Mouse (Mus musculus): ENCODE data around the gene Hck. TPM values are rescaled to one million over a fixed set of nuclear protein-coding genes. Genes with fewer than 3 reads are reported as not detected.
A peak's percentile ranks its signal among the peaks of the same experiment; 100 is the strongest.

The Hck gene
- polyA plus RNA-seq, 1 experiment, result 2.4 TPM

DNA sequence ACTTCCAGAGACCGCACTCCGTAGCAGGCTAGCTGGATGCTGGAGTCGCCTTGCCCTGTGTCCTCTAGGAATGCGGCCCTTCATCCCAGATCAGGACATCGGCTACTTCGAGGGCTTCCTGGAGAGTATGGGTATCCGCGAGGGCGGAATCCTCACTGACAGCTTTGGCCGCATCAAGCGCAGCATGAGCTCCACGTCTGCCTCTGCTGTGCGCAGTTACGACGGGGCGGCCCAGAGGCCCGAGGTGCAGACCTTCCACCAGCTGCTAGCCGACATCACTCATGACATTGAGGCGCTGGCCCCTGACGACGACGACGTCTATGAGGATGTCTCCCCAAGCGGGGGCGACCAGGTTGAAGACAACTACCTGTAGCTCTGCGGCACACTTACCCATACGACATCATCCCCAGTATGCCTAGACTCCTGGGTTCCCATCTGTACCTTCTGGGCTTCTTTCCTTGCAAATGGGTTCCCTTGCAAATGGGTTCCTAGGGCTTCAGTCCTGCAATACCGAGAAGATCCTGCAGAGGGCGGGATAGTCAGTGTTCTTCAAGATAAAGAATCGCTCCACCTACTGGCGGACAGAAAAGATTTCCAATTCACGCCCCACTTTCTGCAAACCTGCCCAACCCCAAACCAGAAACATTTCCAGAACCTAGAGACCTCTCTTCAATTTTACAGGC lies 27.3 kb upstream of the Hck start:
- no peaks in the 10 kb centered on the region for H3K9me3 ChIP-seq (replicated peaks; ENCODE audit: control insufficient read depth, insufficient read depth, low read length, poor library complexity, severe bottlenecking)
- no peak overlapping the region for H3K27ac ChIP-seq (ENCODE audit: insufficient read depth, low read length)
- H3K9ac ChIP-seq (ENCODE audit: low read depth, poor library complexity, severe bottlenecking), result no peak overlapping the region
- H3K4me1 ChIP-seq (ENCODE audit: control insufficient read depth, insufficient read depth, low read length), result no peaks in the 10 kb centered on the region
- TF ChIP-seq CTCF (IDR thresholded peaks at IDR 0.05; ENCODE audit: low read depth, low read length), result peak; percentile 56
- no peak for TF ChIP-seq POLR2A (IDR thresholded peaks at IDR 0.05; ENCODE audit: insufficient read depth, low read length)
- no peaks in the 10 kb centered on the region for H3K36me3 ChIP-seq (ENCODE audit: control insufficient read depth, insufficient read depth, low read length, poor library complexity, severe bottlenecking)
- no peaks in the 10 kb centered on the region for H3K27me3 ChIP-seq (ENCODE audit: control insufficient read depth, insufficient read depth, low read length, poor library complexity, severe bottlenecking)
- H3K4me3 ChIP-seq (ENCODE audit: low read depth, low read length), result peak overlapping the region; percentile 40

DNA sequence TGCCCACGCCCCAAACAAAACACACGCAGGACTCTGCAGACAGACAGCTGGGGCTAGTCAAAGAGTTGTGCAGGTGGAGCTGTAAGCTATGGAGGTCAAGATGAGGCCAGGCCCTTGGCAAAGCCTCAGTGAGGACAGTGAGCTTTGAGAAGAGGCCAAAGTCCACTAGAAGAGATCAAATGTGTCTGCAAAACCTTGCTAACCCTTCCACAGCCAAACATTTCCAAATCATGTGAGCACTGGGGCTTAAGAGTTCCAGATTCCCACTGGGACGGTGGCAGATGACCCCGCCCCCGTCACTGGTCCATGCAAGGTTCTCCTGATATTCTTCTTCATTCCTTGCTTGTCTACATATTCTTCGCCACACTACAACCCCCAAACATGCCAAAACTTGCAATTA lies 26.4 kb upstream of the Hck start:
- H3K4me3 ChIP-seq (ENCODE audit: low read depth, low read length), result no peak overlapping the region
- H3K9ac ChIP-seq (ENCODE audit: low read depth, poor library complexity, severe bottlenecking), result no peak overlapping the region
- no peak overlapping the region for H3K27ac ChIP-seq (ENCODE audit: insufficient read depth, low read length)
- no peaks in the 10 kb centered on the region for H3K9me3 ChIP-seq (replicated peaks; ENCODE audit: control insufficient read depth, insufficient read depth, low read length, poor library complexity, severe bottlenecking)
- H3K27me3 ChIP-seq (ENCODE audit: control insufficient read depth, insufficient read depth, low read length, poor library complexity, severe bottlenecking), result no peaks in the 10 kb centered on the region
- no peaks in the 10 kb centered on the region for H3K4me1 ChIP-seq (ENCODE audit: control insufficient read depth, insufficient read depth, low read length)
- TF ChIP-seq POLR2A (IDR thresholded peaks at IDR 0.05; ENCODE audit: insufficient read depth, low read length) (no peak), EP300 (IDR thresholded peaks at IDR 0.05; ENCODE audit: insufficient read depth, low read depth, low read length) (no peak)
- no peaks in the 10 kb centered on the region for H3K36me3 ChIP-seq (ENCODE audit: control insufficient read depth, insufficient read depth, low read length, poor library complexity, severe bottlenecking)

DNA sequence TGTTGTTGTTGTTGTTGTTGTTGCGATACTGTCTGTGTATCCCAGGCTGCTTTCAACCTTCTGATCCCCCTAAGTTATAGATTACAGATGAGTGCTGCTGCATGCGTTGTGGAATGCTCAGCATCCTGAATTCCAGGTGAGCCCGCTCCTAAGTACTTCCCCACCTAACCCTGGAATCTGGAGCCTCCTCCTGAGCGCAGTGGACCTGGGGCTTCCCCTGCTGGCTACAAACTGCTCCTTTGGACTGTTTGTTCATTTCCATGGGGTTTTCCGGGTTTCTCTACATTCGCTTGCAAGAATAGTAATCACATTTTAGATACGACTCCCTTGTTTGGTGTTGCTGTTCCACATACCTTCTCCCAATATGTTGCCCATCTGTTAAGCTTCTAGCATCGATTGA lies 25.0 kb upstream of the Hck start:
- no peak overlapping the region for H3K9ac ChIP-seq (ENCODE audit: low read depth, poor library complexity, severe bottlenecking)
- TF ChIP-seq CTCF (IDR thresholded peaks at IDR 0.05; ENCODE audit: low read depth, low read length), result no peak
- no peak for TF ChIP-seq EP300 (IDR thresholded peaks at IDR 0.05; ENCODE audit: insufficient read depth, low read depth, low read length)
- no peak for TF ChIP-seq POLR2A (IDR thresholded peaks at IDR 0.05; ENCODE audit: insufficient read depth, low read length)
- H3K4me1 ChIP-seq (ENCODE audit: control insufficient read depth, insufficient read depth, low read length), result no peaks in the 10 kb centered on the region
- H3K27ac ChIP-seq (ENCODE audit: insufficient read depth, low read length), result no peak overlapping the region
- H3K36me3 ChIP-seq (ENCODE audit: control insufficient read depth, insufficient read depth, low read length, poor library complexity, severe bottlenecking), result no peaks in the 10 kb centered on the region
- H3K27me3 ChIP-seq (ENCODE audit: control insufficient read depth, insufficient read depth, low read length, poor library complexity, severe bottlenecking), result no peaks in the 10 kb centered on the region
- no peaks in the 10 kb centered on the region for H3K9me3 ChIP-seq (replicated peaks; ENCODE audit: control insufficient read depth, insufficient read depth, low read length, poor library complexity, severe bottlenecking)
- H3K4me3 ChIP-seq (ENCODE audit: low read depth, low read length), result no peak overlapping the region

DNA sequence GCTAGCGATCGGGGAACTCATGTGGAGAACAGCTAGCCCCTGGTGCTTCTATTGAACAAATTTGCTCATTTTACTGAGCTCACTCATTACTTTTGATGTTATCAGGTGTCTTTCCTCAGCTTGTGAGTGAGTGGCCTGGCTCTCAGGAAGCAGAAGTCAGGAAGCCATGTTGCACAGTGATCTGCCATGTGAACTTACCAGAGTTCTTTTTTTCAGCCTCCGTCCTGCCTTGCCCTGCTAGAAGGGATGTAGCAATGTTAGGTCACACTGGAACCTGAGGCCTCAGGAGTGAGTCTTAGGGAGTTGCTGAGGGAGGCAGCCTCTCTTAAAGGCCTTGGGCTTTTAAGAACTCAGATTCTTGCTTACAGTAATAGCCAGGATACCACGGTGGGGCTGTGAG lies 24.4 kb upstream of the Hck start:
- no peaks in the 10 kb centered on the region for H3K4me1 ChIP-seq (ENCODE audit: control insufficient read depth, insufficient read depth, low read length)
- no peak overlapping the region for H3K9ac ChIP-seq (ENCODE audit: low read depth, poor library complexity, severe bottlenecking)
- TF ChIP-seq CTCF (IDR thresholded peaks at IDR 0.05; ENCODE audit: low read depth, low read length), result no peak
- no peak for TF ChIP-seq POLR2A (IDR thresholded peaks at IDR 0.05; ENCODE audit: insufficient read depth, low read length)
- TF ChIP-seq EP300 (IDR thresholded peaks at IDR 0.05; ENCODE audit: insufficient read depth, low read depth, low read length), result no peak
- no peaks in the 10 kb centered on the region for H3K36me3 ChIP-seq (ENCODE audit: control insufficient read depth, insufficient read depth, low read length, poor library complexity, severe bottlenecking)
- no peaks in the 10 kb centered on the region for H3K27me3 ChIP-seq (ENCODE audit: control insufficient read depth, insufficient read depth, low read length, poor library complexity, severe bottlenecking)
- no peak overlapping the region for H3K4me3 ChIP-seq (ENCODE audit: low read depth, low read length)
- H3K27ac ChIP-seq (ENCODE audit: insufficient read depth, low read length), result no peak overlapping the region
- H3K9me3 ChIP-seq (replicated peaks; ENCODE audit: control insufficient read depth, insufficient read depth, low read length, poor library complexity, severe bottlenecking), result no peaks in the 10 kb centered on the region

DNA sequence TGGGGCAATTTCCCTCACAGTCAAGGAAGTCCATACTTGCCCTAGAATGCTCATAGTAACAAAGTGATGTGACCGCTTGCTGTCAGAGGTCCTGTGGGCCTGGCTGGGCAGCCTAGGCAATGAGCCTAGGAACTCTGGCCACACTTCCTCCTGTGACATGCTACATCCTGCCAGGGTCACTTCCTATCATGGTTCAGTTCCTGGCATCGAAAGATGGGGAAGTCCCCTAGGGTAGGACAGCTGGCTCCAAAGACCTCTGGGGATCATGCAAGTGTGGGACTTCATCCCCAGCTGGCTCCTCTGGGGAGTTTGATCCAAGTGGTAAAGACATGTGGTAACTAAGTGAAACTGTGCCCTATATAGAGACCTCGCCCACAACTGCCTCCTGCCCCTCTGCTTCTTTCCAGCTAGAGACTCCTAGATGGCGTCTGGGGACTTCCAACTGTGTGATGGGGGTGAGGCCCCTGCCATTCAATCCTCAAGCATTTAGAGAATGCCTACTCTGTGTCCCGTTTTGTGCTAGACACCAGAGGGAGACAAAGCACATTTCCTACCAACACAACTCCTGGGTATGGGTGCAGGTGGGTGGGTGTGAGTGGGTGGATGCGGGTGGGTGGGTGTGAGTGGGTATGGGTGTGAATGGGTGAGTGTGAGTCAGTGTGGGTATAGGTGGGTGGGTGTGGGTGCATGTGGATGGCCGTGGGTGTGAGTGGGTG lies 23.8 kb upstream of the Hck start:
- TF ChIP-seq CTCF (IDR thresholded peaks at IDR 0.05; ENCODE audit: low read depth, low read length) (no peak), POLR2A (IDR thresholded peaks at IDR 0.05; ENCODE audit: insufficient read depth, low read length) (no peak), EP300 (IDR thresholded peaks at IDR 0.05; ENCODE audit: insufficient read depth, low read depth, low read length) (no peak)
- H3K9ac ChIP-seq (ENCODE audit: low read depth, poor library complexity, severe bottlenecking), result no peak overlapping the region
- H3K9me3 ChIP-seq (replicated peaks; ENCODE audit: control insufficient read depth, insufficient read depth, low read length, poor library complexity, severe bottlenecking), result no peaks in the 10 kb centered on the region
- H3K27ac ChIP-seq (ENCODE audit: insufficient read depth, low read length), result no peak overlapping the region
- H3K4me1 ChIP-seq (ENCODE audit: control insufficient read depth, insufficient read depth, low read length), result no peaks in the 10 kb centered on the region
- H3K27me3 ChIP-seq (ENCODE audit: control insufficient read depth, insufficient read depth, low read length, poor library complexity, severe bottlenecking), result no peaks in the 10 kb centered on the region
- no peak overlapping the region for H3K4me3 ChIP-seq (ENCODE audit: low read depth, low read length)
- no peaks in the 10 kb centered on the region for H3K36me3 ChIP-seq (ENCODE audit: control insufficient read depth, insufficient read depth, low read length, poor library complexity, severe bottlenecking)

DNA sequence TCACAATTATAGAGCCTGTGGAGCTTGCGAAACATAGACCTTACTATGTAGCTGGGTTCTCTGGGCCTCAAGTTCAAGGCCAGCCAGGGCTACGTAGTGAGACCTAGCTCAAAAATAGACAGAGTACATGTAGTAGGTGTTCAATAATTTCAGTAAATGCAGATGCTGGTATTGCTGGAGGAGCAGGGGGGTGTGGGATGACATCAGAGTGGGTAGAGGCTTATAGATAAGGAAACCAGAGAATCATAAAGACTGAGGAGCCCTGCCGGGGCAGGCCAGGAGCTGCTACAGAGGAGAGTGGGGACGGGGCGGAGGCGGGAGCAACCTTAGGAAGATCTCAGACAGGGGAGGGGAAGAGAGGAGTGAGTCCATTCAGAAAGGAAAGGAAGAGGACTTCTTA lies 22.7 kb upstream of the Hck start:
- Histone ChIP-seq H3K36me3 (ENCODE audit: control insufficient read depth, insufficient read depth, low read length, poor library complexity, severe bottlenecking) (no peaks in the 10 kb centered on the region), H3K4me3 (ENCODE audit: low read depth, low read length) (no peak overlapping the region), H3K27me3 (ENCODE audit: control insufficient read depth, insufficient read depth, low read length, poor library complexity, severe bottlenecking) (no peaks in the 10 kb centered on the region), H3K27ac (ENCODE audit: insufficient read depth, low read length) (no peak overlapping the region), H3K9ac (ENCODE audit: low read depth, poor library complexity, severe bottlenecking) (no peak overlapping the region), H3K9me3 (replicated peaks; ENCODE audit: control insufficient read depth, insufficient read depth, low read length, poor library complexity, severe bottlenecking) (no peaks in the 10 kb centered on the region), H3K4me1 (ENCODE audit: control insufficient read depth, insufficient read depth, low read length) (no peaks in the 10 kb centered on the region)
- TF ChIP-seq CTCF (IDR thresholded peaks at IDR 0.05; ENCODE audit: low read depth, low read length), result no peak
- no peak for TF ChIP-seq POLR2A (IDR thresholded peaks at IDR 0.05; ENCODE audit: insufficient read depth, low read length)
- no peak for TF ChIP-seq EP300 (IDR thresholded peaks at IDR 0.05; ENCODE audit: insufficient read depth, low read depth, low read length)
